Mouse (Mus musculus): ENCODE data around the gene Letmd1.

DNA sequence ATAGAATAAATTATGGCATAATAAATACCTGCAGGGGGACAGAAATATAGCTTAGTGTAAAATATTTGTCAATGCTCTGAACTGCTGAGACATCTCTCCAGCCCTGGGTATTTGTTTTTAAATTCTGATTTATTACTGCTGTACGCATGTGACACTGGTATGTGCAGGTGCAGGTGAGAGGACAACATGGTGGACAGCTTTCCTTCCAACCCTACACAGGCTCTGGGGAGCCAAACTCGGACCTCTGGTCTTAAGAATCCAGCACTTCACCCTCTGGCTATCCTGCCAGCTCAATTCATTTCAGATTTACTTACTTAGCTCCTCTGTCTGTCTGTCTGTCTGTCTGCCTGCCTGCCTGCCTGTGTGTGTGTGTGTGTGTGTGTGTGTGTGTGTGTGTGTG lies 46.3 kb downstream of the Letmd1 start:
- TF ChIP-seq POLR2A (IDR thresholded peaks at IDR 0.05; ENCODE audit: extremely low read depth, insufficient read depth, low read length), result no peak
- TF ChIP-seq CTCF (IDR thresholded peaks at IDR 0.05; ENCODE audit: low read depth, low read length), result no peak

All from liver, adult 2 months (tissue).